Comparison of ENCODE assay signal across 8 mouse cellular contexts in the genomic region with DNA sequence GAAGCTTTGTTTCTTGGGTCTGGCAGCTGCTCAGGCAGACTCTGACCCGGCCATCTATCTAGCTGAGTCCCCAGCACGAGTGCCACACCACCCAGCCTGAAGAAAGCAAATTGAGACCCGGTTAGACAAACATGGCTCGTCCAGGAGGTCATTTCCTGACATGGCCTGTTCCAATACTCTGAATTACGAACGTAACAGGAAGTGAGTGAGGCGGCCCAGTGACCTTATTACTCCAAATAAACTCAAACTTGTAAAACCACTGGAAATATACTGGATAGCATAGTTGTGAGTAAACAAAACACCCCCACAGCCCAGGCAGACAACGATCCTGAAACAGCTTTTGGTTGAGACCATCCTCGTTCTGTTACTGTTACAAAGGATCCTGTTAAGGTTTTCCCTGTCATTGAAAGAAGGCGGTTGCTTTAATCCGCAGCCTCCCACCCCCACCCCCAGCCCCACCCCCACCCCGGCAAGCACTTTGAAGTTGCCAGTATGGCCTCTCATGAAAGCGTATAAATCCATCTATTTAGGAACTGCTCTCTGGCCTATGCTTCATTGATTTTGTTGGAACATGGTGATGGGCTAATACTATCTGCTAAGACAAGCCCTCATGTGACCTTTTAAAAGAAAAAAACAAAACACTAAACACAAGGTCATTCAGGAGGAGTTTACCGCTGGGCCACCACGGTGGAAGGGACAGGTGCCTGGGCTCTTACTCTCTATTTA. TPM values are rescaled to one million over a fixed set of nuclear protein-coding genes. Genes with fewer than 3 reads are reported as not detected.
DNase-seq lines count a peak whose midpoint lies in the region; ATAC-seq lines count a peak whose summit lies in the region.

No protein-coding gene starts in this region.

- no peak overlapping the region for H3K9ac ChIP-seq in embryonic facial prominence, embryonic 12.5 days
- H3K9ac ChIP-seq in midbrain, embryonic 12.5 days (replicated peaks) = 0 out of 2 replicates have a peak overlapping the region, but pooled peaks have one; percentile 11

- no peaks in the 10 kb centered on the region for H3K27me3 ChIP-seq in embryonic facial prominence, embryonic 12.5 days
- H3K27me3 ChIP-seq in midbrain, embryonic 12.5 days = no peaks in the 10 kb centered on the region

- peaks cover 17% of the 10 kb centered on the region for H3K4me1 ChIP-seq in embryonic facial prominence, embryonic 12.5 days
- H3K4me1 ChIP-seq in midbrain, embryonic 12.5 days = peaks cover 22% of the 10 kb centered on the region

- DNase-seq in ZHBTc4 (ENCODE audit: low read depth, low spot score) = peak; percentile 46
- peak; percentile 22 to 34 for DNase-seq in heart, postnatal 14 days
- peak; percentile 73 to 85 for DNase-seq in kidney, postnatal 36 days
- DNase-seq in spleen, postnatal 4 days (ENCODE audit: low spot score in 2 of 2) = no peak
- DNase-seq in layer of hippocampus, adult 8-10 months (ENCODE audit: low spot score in 2 of 2) = no peak

- intact Hi-C loops in heart, postnatal 14 days (cut with DNase I) = no loop called here

- H3K9me3 ChIP-seq in embryonic facial prominence, embryonic 12.5 days = no peaks in the 10 kb centered on the region; the same call in 1 of the 2 replicates
- H3K9me3 ChIP-seq in midbrain, embryonic 12.5 days = no peaks in the 10 kb centered on the region

- H3K27ac ChIP-seq in embryonic facial prominence, embryonic 12.5 days = peak overlapping the region; percentile 1; the same call in 1 of the 2 replicates
- peak overlapping the region; percentile 52 for H3K27ac ChIP-seq in midbrain, embryonic 12.5 days (replicated peaks)

- H3K36me3 ChIP-seq in embryonic facial prominence, embryonic 12.5 days = peaks cover 11% of the 10 kb centered on the region
- H3K36me3 ChIP-seq in midbrain, embryonic 12.5 days = peaks cover 20% of the 10 kb centered on the region

- ATAC-seq in embryonic facial prominence, embryonic 12.5 days (ENCODE audit: insufficient number of reproducible peaks, insufficient read depth, low FRiP score, low TSS enrichment) = no peak
- ATAC-seq in midbrain, embryonic 12.5 days (ENCODE audit: low FRiP score, low read depth) = peak; percentile 65
- ATAC-seq in cerebellum, adult (ENCODE audit: insufficient number of reproducible peaks, low FRiP score, low TSS enrichment) = no peak

- 15% methylated on average over 15 of the region's 15 CpGs for WGBS in embryonic facial prominence, embryonic 12.5 days
- WGBS in midbrain, embryonic 12.5 days = 6% methylated on average over 15 of the region's 15 CpGs

- no peak overlapping the region for H3K4me3 ChIP-seq in embryonic facial prominence, embryonic 12.5 days
- no peak overlapping the region for H3K4me3 ChIP-seq in midbrain, embryonic 12.5 days

- H3K4me2 ChIP-seq in embryonic facial prominence, embryonic 12.5 days (replicated peaks) = no peak overlapping the region
- 0 out of 2 replicates have a peak overlapping the region, but pooled peaks have one; percentile 17 for H3K4me2 ChIP-seq in midbrain, embryonic 12.5 days (replicated peaks)

RNA-seq across cellular contexts. Expression of gene Mpzl1, which starts 17.0 kb away (rescaled TPM):
- polyA plus RNA-seq in embryonic facial prominence, embryonic 12.5 days (2016; fragmentation: Nextera tagmentation; extraction: Ambion mirVana) = 164 and 169 TPM in 2 replicates
- 10 to 100 TPM; 33.3 to 34.1 TPM for total RNA-seq in heart, postnatal 14 days (2021)
- polyA plus RNA-seq in midbrain, embryonic 12.5 days (2016; fragmentation: Nextera tagmentation; extraction: Ambion mirVana) = 133 and 139 TPM in 2 replicates
- total RNA-seq in layer of hippocampus, adult 8-10 months (2022) = 10 to 100 TPM; 25.9 to 38.3 (median 31.6) TPM

Comparison
In these comparisons a context has a peak if more than half of its experiments do, and no peak if none do; other contexts are left out.
1. DNase-seq: peak in ZHBTc4 (single experiment), heart, postnatal 14 days (2 of 2) and kidney, postnatal 36 days (2 of 2); none in spleen, postnatal 4 days (0 of 2) and layer of hippocampus, adult 8-10 months (0 of 2).